Mouse (Mus musculus) T-helper 17 cell (primary cell): ENCODE results near the gene Rab6b.

Source experiments
- in situ Hi-C, 2 experiments: fragments of 300-600 bp; cut with MboI, MseI; formaldehyde crosslinking; loops; 1 replicate in 1 of 2; 2 replicates in 1 of 2; pipeline ENCODE4 v1.15.1; 2025; ENCODE audit warnings: high pct_unique_total_duplicates in 2 of 2

Gene Rab6b

DNA sequence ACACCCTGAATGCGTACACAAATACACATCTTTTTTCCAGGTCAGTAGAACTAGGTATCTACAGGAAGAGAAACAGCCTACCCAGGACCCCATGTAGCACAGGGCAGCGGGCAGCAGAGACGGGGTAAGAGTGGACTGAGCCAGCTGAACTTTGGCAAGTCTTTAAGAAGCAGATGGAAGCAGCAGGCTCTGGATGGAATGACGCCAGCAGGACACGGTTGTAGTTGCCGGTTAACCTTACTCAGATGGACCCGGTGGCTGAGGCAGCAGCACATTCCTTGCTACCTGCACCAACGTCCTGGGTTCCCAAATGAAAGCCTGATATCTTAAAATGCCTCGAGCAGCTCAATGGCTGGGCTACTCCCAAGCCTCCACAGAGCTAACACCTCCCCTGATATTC lies 75.2 kb downstream of the Rab6b start:
- in situ Hi-C loops, result no loop called here

DNA sequence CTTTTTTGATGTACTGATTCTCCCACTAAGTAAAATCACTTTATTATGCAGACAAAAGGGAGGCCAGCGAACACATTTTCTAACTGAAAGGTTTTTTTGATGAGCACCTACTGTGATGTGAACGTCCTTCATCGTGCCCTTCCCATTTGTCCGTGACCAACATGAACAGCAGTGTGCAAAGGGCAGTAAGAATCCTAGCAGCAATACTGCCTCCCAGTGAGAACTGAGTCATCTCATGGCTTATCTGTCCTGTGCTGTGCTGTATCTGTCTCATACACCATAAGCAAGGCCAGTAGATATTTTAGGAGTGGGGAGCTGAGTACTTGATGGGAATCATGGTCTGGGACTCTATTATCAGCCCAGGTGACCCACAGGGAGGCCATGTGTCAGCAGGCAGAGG lies 76.8 kb downstream of the Rab6b start:
- in situ Hi-C loops, result no loop called here

DNA sequence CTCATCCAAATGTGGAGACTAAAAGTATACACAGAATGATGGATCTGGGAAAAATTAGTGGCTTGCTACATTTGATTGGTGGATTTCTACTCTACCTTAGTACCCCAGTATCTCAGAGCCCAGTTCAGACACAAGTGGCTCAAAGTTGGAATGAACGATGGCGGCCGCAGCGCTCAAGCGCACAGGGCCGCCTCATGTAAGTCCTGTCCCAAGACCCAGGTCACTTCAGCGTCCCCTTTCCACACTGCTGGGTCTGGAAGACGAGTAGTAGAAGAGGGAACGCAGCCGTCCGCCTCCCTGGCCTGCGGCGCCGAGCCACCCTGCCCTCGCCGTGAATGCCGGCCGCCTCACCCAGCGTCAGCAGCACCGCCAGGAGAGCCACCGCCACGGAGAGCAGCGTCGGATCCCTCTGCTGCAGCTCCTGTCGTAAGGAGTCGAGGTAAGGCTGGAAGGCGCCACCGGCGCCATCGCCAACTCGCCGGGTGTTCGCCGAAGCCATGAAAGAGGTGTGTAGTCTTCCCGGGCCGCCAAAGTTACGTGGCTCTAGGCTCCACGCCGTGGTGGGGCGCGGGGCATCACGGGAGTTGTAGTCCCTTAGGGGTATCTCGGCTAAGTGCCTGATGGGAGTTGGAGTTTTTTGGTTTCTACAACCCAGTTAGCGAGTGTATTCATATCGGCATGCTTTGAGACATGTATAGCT lies 90.1 kb downstream of the Rab6b start, which contains the start of gene Srprb:
TSS of gene Srprb (minus strand) at position 577 of the 700 bp plus-strand sequence.
- in situ Hi-C loops, result loop anchor here in 1 of 2 experiments (5.0 to 10.0 kb wide), 2 partner anchors 89 to 793 kb away; partner anchors contain the start of gene Rab6b

DNA sequence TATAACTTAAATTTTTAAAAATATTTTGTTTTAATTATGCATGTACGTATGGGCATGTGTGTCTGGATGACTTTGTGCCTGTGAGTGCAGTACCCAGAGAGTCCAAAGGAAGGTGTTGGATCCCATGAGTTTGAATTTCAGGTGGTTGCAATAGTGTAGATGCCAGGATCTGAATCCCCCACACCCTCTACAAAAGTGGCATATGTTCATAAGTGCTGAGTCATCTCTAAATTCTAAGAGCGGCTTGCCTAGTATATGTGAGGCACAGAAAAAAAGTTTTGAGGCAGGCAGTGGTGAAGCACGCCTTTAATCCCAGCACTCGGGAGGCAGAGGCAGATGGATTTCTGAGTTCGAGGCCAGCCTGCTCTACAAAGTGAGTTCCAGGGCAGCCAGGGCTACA lies 94.2 kb downstream of the Rab6b start:
- in situ Hi-C loops, result loop anchor here (5.0 to 10.0 kb wide), 2 partner anchors 157 to 789 kb away; no protein-coding TSS in a partner anchor

DNA sequence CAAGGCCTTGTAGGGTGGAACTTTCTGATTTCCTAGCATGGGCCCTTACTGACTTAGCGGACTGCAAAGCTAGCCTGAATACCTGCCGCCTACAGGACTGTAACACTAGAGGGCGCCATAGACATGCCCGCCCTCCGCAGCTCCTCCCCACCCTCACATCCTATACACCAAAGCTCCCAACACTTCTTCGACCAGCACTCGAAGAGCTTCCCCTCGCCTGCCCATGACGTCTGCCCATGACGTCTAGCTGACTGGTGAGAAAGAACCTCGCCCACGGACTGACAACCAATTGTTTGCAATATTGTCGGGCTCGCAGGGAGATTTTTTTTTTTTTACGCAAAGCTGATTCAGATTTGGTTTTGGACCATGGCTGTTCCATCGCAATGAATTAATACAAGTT lies 96.3 kb downstream of the Rab6b start:
- in situ Hi-C loops, result loop anchor here (5.0 to 10.0 kb wide), 2 partner anchors 154 to 787 kb away; no protein-coding TSS in a partner anchor

DNA sequence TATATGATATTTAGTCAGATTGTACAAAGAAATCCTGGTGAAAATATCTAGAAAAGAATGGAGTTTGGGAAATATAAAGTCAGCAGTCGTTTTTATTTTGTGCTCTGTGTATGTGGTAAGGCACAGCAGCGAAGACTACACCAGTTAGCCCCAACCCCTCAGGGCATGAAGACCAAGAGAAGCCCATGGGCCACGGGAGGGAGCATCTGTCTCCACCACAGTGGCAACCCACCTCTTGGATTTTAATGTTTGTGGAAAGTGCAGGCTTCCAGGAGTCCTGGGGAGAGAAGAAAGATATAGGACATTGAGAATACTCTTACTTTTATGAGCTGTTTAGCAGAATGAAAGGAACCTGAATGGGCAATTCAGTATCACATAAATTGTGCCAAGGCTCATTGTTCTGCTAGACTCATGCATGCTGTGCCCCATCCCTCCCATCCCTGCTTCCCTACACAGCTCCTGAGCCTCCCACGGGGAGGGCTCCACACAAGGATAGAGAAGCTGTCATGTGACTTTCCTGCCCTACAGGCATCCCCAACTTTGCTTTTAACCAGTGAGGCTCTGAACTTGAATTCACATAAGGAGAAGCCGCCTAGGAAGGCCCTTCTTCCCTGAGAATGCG lies 97.3 kb downstream of the Rab6b start:
- in situ Hi-C loops, result loop anchor here (5.0 to 10.0 kb wide), 2 partner anchors 153 to 786 kb away; no protein-coding TSS in a partner anchor

DNA sequence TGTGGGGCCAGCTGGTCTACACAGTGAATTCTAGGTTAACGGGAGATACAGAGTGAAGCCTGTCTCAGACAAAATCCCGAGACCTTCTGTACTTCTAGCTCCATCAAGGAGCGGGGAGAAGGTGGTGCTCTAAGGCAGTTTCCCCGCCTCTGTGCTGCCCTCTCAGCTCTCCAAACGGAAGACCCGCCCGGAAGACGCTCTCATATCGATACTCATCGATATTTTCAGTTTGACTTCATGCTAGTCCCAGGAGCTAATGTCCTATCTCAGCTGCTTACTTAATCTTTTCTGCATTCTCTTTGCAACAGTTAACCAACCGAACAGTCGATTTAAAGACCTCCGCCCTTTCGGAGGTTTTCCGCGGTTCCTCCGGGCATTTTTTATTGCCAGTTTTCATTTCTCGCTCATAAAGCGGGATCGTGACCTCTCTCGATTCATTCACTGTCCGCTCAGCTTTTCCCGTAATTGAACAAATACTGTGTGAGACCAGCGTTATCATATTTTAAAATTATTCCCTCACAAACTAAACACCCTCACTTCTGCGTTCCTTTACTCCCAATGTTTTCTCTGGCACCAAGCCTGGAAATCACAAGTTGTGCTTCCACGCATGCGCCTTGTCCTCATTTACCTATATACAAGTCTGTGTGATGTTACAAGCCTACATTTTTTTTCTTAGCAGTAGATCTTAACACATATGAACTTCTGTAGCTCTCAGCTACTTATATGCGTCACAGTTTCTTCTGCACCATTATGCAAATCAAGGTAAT lies 101.2 kb downstream of the Rab6b start:
- in situ Hi-C loops, result no loop called here

DNA sequence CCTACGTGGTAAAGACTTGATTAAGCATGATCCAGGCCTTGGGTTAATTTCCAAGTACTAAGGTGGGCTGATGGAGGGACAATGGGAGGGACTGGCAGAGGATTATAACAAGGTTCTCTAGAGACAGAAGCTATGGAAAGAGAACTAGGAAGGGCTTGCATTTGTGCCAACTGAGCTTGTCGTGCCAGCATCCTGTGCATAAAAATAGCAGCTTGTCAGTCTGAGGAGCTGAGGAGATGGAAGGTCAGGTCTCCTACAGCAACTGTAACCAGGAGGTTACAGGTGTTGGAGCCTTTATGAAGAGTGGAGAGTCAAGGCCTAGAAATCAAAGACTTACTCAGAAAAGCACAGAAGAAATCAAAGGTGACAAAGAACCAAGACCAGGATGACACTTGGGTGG lies 102.0 kb downstream of the Rab6b start:
- in situ Hi-C loops, result no loop called here

DNA sequence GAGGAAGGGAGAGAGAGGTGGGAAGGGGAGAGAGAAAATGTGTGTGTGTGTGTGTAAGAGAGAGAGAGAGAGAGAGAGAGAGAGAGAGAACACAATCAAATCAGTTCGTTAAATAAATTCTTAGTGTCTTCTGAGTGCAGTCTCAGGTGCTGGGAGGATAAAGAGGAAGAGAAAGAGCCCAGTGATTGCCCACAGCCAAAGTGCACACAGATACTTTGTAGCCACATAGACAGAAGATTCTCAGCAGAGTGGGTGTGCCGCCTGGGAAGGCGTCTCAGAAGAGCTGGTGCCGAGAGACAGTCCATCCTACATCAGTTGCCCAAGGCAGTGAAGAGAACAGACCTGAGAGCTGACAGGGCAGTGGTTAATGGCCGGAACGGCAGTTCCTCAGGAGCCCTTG lies 102.7 kb downstream of the Rab6b start:
- in situ Hi-C loops, result no loop called here

DNA sequence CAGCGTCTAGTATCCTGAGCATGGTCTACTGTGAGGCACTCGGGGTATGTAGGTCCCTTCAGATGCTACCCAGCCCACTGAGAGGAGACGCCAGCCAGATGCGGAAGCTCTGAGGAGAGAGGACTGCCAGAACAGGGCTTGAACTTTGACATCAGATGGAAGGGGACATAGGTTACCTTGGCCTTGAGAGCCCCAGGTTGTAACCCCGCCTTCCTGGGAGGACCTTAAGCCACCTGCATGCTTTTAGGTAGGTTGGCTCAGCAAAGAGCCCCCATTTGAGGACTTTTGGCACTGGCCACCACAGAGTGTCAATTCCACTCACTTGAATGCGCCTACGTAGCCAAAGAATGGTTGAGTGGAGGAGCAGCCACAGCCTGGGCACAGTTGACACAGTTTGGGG lies 113.1 kb downstream of the Rab6b start:
- in situ Hi-C loops, result loop anchor here in 1 of 2 experiments (5.0 kb wide), 1 partner anchor 78 kb away; no protein-coding TSS in a partner anchor

DNA sequence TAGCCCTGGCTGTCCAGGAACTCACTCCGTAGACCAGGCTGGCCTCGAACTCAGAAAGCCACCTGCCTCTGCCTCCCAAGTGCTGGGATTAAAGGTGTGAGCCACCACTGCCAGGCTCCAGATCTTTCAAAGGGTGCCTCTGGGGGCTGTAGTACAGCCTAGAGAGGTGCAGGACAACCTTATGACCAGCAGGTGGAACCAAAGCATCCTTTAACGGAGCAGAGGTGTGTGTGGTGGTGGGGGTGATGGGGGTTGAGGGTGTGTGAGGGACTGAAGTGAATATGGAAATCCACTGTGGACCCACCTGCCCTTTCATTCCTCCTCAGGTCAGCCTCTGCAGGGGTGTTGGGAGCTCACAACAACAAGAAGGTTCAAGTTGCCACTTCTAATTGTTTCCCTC lies 113.9 kb downstream of the Rab6b start:
- in situ Hi-C loops, result loop anchor here in 1 of 2 experiments (5.0 kb wide), 1 partner anchor 77 kb away; no protein-coding TSS in a partner anchor

DNA sequence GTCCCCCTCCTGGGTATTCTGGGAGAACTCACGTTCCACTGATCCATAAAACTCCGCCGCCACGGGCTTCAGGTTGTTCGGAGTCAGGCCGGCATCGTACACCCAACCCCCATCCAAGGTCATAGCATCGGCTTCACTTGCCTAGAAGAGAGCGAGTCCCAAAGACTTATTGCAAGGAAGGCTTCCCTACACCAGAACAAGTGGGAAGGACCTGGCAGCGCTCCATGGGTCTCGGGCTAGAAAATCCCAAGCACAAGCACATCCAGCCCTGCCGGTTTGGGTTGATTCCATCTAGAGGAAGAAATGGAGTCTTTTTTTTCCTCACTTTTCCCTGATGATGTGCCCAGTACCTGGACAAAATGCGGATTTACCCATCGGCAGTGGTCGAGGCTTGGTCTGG lies 115.2 kb downstream of the Rab6b start:
- in situ Hi-C loops, result loop anchor here in 1 of 2 experiments (5.0 kb wide), 1 partner anchor 75 kb away; no protein-coding TSS in a partner anchor

DNA sequence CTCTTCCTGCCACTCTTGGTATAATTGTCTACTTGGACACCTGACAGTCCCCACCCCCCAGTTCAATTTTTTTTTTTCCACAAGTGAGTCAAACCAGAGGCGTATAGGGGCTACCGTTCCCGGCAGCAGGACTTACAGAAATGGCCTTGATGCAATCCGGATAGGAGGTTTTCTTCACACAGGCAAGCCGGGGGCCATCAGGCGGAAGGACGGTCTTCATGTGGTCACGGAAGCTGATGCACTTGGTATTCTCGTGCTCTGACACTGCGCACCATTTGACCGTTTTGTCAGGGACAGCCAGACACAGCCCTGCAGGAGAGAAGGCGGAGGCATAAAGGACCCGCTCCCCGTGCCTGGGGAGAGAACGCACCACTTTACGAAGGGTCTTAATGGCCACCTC lies 116.2 kb downstream of the Rab6b start:
- in situ Hi-C loops, result loop anchor here in 1 of 2 experiments (5.0 kb wide), 1 partner anchor 75 kb away; no protein-coding TSS in a partner anchor

DNA sequence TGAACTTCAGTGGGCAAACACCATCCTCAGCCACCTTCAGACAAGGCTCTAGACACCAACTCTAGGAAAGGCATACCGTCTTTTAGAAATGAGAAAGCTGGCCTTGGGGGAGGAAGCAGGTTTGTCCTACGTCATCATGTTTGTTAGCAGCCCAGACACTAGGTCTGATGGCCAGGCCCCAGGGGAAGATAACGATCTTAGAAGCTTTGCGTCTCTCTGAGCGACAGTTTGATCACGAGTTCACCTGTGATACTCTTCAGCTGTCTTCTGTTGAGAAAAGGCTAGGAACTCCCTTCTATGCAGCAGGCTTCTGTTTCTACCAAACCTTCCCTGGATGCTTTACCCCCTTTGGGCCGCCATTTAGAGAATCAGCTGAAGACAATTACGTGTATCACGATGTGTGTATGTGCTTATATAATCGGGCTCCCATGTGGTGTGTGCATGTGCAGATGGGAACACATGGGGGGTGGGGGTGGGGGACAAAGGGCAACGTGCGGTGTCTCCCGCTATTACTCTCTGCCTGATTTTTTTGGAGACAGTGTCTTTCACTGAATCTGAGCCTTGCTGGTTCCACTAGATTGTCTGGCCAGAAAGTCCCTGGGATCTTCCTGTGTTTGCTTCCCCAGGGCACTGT lies 116.9 kb downstream of the Rab6b start:
- in situ Hi-C loops, result loop anchor here in 1 of 2 experiments (5.0 kb wide), 1 partner anchor 74 kb away; no protein-coding TSS in a partner anchor

DNA sequence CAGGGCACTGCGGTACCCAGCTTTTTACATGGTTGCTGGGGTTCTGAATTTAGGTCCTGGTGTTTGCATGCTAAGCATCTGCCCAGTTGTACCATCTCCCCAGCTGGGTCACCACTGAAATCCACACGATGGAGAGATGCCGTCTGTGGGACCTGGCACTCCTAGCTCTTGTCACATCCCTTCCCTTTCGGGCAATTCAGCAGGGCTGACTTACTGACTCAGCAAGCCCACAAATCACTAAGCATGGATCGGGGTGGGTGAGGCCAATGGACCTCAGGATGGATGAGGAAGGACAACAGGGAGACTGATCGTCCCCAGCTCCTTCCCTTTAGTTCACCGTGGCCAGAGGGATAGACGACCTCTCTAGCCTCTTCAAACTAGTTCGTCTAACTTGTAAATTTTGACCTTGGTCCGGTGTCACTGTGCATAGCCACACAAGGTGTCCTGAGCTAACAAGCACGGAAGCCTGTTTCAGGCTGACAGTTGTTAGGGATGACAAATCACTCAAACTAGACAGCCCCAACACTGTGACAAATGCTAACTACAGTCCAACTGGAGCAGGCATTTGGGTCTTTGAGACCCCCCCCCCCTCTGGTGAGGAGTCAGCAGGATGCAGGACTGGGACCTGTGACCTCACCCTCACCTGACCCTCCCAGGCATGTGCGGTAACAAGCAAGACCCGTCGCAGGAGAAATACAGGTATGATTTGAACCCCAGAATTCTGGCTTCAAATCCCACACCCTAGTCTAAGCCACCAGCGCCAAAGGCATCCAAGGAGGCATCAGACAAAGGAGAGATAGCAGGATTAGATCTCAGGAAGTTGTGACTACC lies 117.7 kb downstream of the Rab6b start:
- in situ Hi-C loops, result loop anchor here in 1 of 2 experiments (5.0 kb wide), 1 partner anchor 73 kb away; no protein-coding TSS in a partner anchor

DNA sequence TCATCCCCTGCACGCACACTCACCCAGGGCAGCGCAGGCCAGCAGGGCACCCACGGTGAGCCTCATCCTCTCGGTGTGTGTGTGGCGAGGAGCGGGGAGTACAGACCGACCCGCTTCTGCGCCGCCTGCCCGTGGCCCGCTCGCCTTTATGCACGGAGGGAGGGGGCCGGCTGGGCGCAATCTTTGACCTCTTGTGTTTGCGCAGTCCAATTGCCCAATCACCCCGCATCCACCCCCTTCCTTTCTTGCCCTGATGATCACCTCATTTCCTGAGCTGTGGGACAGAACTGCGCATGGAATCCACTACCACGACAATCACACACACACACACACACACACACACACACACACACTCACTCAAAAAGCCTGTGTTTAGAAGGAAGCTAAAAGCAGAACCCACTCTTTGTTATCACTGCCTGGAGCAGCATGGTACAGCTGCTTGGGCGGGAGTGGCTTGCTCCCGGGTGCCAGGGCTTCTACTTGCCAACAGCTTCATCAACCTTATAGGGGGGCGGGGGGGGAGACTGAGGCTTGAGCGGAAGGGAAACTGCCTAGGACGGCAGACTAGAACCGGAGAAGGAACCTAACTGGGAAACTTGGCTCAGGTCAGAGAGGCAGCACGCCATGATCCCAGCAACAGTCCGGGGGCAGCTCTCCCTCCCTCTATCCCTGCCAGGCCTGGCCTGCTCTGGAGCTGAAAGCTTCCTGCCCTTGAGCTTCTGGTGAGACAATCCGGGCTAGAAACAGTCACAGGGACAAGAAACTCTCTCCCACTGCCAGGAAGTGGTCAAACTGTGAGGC lies 118.8 kb downstream of the Rab6b start, which contains the start of the genes Gm20425 and Trf:
TSS of gene Gm20425 (minus strand) at position 157 of the 801 bp plus-strand sequence.
TSS of gene Trf (minus strand) at position 294 of the 801 bp plus-strand sequence.
- in situ Hi-C loops, result no loop called here

DNA sequence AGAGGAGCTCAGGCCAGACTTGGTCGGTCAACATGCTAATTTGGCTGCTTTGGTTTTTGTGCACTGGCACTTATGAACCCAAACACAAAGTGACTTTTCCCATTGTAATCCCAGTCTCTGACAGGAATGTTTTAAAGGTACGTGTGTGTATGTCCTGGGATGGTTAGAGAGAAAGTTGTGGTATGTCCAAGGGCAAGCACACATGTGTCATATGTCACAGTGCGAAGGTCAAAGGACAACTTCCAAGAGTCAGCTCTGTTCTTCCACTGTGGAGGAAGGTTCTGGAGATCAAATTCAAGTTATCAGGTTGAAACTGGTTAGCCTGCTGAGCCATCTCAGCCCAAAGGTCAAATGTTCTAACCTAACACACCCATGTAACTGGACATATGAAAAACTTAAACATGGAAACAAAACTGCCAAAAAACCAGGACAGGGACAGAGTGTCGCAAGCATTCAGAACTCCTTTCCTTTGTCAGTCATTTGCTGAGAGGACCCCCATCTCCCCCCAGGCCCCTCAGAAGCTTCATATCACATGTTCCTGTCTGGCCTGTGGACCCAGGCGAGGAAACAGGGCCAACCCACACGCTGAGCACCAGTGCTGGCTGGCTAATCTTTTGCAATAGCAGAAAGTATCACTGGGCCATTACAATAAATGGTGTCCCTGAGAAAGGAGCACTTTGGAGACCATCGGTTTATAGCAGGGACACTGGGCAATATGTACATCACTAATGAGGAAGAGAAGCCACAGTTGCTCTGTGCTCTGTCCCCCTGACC lies 120.8 kb downstream of the Rab6b start:
- in situ Hi-C loops, result no loop called here

DNA sequence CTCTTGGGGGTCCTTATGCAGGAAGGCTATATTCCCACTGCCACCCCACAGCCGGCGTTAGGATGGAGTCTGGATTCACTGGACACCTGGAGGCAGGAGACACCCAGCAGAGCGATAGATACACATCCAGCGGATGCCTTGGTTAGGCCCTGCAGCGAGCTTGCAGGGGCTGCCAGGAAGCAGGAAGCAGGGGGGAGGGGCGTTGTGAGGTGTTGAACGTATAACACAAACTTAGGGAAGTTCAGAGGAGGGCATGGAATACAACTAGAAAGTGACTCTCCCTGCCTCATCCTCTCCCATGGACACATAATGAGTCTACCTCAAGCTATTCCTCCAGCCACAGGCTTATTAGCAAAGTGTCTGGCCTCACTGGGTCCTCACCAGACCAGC lies 121.4 kb downstream of the Rab6b start:
- in situ Hi-C loops, result no loop called here
